Mouse (Mus musculus) liver, embryonic 14.5 days (tissue): ENCODE results near the gene Gm10697.
"Not testable (repeated sequence)": the region's sequence is repeated elsewhere in the genome, so short reads cannot be mapped to it uniquely, and the experiment has no call there.

ENCODE experiments used
- CTCF ChIP-seq: IDR thresholded peaks from 2 replicates; pipeline ENCODE4 v1.5.1; 2016; ENCODE audit warnings: antibody characterized with exemption, low read depth, control low read depth
- EP300 ChIP-seq: IDR thresholded peaks from 2 replicates; pipeline ENCODE4 v1.6.1; 2016; ENCODE audit warnings: antibody characterized with exemption, low read depth

DNA sequence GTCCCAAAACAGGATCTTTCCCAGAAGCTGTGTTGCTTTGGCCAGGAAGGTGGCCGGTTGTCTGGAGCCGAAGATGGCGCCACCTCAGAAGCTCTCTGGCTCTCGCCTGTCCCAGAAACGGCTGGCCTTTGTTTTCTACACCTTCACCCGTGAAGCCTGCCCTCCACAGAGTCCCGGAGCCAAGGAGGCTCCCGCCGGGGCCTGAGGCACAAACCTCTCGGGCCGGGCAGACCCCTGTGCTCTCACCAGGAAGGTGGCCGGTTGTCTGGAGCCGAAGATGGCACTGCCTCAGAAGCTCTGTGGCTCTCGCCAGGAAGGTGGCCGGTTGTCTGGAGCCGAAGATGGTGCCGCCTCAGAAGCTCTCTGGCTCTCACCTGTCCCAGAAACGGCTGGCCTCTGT lies 38.0 kb downstream of the Gm10697 start:
- TF ChIP-seq EP300, CTCF: not testable (repeated sequence)
